Mouse (Mus musculus): Measurements from ENCODE around the gene Mapkap1.

- TF ChIP-seq TAL1 (IDR thresholded peaks at IDR 0.05; ENCODE audit: low read length) (no peak), GATA1 (IDR thresholded peaks at IDR 0.05; ENCODE audit: low read length) (no peak)
Measured at GRCm38 (mm10) chr2:34431701-34432372, 25.3 kb downstream of the Mapkap1 start.
